Mouse (Mus musculus) CD4-positive naive resting alpha-beta T cell, adult 76 days (primary cell): ENCODE data around the gene Gpx2. TPM values are rescaled to one million over a fixed set of nuclear protein-coding genes. Genes with fewer than 3 reads are reported as not detected.

Experiments used
- total RNA-seq: library from RNA; stranded (reverse); gene quantifications from one replicate; pipeline ENCODE4 v1.2.4, GENCODE M21; 2023

The Gpx2 gene
- total RNA-seq, result 1.1 TPM

DNA sequence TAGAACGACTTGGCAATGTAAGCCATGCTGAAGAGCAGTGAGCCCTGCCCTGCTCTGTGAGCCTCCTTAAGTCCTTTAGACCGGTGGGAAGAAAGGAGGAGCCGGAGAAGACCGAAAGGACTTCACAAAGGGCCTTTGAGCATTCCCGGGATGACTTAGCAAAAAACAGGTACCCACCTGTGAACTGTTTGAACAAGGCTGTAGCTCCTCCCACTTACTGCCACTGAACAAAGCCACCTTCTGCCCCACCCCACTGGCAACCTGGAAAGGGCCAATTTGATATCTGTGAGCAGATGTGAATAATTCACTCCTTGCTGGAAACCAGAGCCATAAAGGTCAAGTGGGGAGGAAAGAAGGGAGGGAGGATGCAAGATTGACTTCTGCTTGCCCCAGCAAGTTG, at the start of gene Gpx2:
TSS of gene Gpx2 (minus strand) at position 205 of the 400 bp plus-strand sequence.

DNA sequence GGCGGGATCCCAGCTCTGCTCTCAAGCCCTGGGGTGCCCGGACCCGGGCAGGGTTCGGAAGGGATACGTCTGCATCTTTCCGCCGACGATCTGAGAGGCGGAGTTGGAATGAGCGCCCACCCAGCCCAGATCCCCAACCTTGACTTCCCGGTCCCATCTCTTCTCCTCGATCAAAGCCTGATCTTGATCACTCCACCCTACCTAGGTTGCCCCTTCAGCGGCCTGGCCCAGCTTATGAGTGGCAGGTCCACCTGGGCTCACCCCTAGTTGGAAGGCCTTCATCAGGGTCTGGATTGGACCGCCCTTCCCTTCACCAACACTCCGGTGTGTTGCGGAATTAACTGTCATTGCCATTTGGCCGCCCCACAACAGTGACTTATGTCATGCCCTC, 27.3 kb upstream of the Gpx2 start, which contains the start of gene Rab15:
TSS of gene Rab15 (minus strand) at position 258 of the 391 bp plus-strand sequence.

DNA sequence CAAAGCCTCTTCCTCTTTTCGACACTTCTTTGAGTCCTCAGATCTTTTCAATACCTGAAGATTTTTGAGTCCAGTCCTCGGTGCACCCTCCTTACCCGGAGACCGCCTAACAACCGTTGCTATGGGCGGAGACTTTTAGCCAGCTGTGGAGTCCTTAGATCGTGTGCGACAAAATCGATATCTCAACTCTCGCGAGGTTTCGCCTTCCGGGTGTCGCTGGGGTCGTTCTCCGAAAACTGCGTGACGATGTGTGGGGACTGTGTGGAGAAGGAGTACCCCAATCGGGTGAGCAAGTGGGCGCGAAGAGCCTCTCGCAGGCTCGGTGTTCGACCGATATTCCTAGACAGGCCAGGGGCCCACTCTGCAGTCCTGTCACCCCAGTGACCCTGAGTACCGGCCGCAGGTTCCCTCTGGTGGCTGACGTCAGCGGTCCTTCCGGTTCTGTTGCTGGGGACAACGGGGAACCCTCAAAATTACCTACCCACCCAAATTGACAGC, 30.0 kb downstream of the Gpx2 start, which contains the start of the genes Churc1 and Fntb:
TSS of gene Churc1 (plus strand) at position 185 of the 498 bp plus-strand sequence.
TSS of gene Fntb (plus strand) at position 236 of the 498 bp plus-strand sequence.

Other genes with a start within 250 kb of the Gpx2 start
- gene Sptb, start 85.0 kb downstream of the Gpx2 start, total RNA-seq, result 2.8 TPM
- 42.3 TPM for gene Churc1, start 30.0 kb downstream of the Gpx2 start, total RNA-seq
- 31.6 TPM for gene Fntb, start 30.0 kb downstream of the Gpx2 start, total RNA-seq
- not detected for gene Rab15, start 27.4 kb upstream of the Gpx2 start, total RNA-seq
- gene Max, start 166.6 kb upstream of the Gpx2 start, total RNA-seq, result 215 TPM